Mouse (Mus musculus) midbrain, embryonic 15.5 days (tissue): ENCODE results near the gene Slc5a6. TPM values are rescaled to one million over a fixed set of nuclear protein-coding genes. Genes with fewer than 3 reads are reported as not detected.

Experiments used
- ATAC-seq: fragments of 200-750 bp; cut with Nextera tagmentation; replicated peaks from 2 replicates; pipeline ENCODE4 v1.8.0; 2017; ENCODE audit warnings: moderate TSS enrichment
- H3K27ac ChIP-seq: fragments of 300-500 bp; sonication (generic); 2 replicates; pipeline ENCODE4 v1.5.1; 2015; ENCODE audit warnings: mild to moderate bottlenecking, inconsistent platforms
- H3K27me3 ChIP-seq: fragments of 300-500 bp; sonication (generic); replicated peaks from 2 replicates; pipeline ENCODE4 v1.6.1; 2015; ENCODE audit warnings: inconsistent platforms
- H3K36me3 ChIP-seq: fragments of 300-500 bp; sonication (generic); replicated peaks from 2 replicates; pipeline ENCODE4 v1.6.1; 2015; ENCODE audit warnings: inconsistent platforms
- H3K4me1 ChIP-seq: fragments of 300-500 bp; sonication (generic); 2 replicates; pipeline ENCODE4 v1.6.1; 2015; ENCODE audit warnings: inconsistent platforms
- H3K4me2 ChIP-seq: fragments of 300-500 bp; sonication (generic); 2 replicates; pipeline ENCODE4 v1.6.1; 2015; ENCODE audit warnings: inconsistent platforms, mild to moderate bottlenecking, moderate library complexity
- H3K4me3 ChIP-seq: fragments of 300-500 bp; sonication (generic); 2 replicates; pipeline ENCODE4 v1.5.1; 2015; ENCODE audit warnings: mild to moderate bottlenecking, inconsistent platforms
- H3K9ac ChIP-seq: fragments of 300-500 bp; sonication (generic); 2 replicates; pipeline ENCODE4 v1.6.1; 2015; ENCODE audit warnings: mild to moderate bottlenecking, inconsistent platforms
- H3K9me3 ChIP-seq: fragments of 300-500 bp; sonication (generic); 2 replicates; pipeline ENCODE4 v1.6.1; 2016; ENCODE audit warnings: inconsistent platforms
- WGBS: fragments of 180-500 bp; shearing (Covaris S2); methylation state at CpG from one replicate; pipeline ENCODE4 v1.1.7; 2015; ENCODE audit warnings: mixed read lengths; 5-methylcytosine and 5-hydroxymethylcytosine counted together
- polyA plus RNA-seq: library from polyadenylated mRNA; unstranded; fragments of >200 nt; fragmentation: Nextera tagmentation; extraction: Ambion mirVana; gene quantifications from 2 replicates; pipeline ENCODE4 v1.2.1, GENCODE M21; 2015

Slc5a6 gene
- polyA plus RNA-seq, result 26.9 and 29.1 TPM in 2 replicates

- Histone ChIP-seq H3K9ac (peak within 1 kb of the TSS; percentile 91), H3K36me3 (no peaks in the 10 kb centered on the region; the same call in 1 of the 2 replicates), H3K27me3 (no peaks in the 10 kb centered on the region), H3K4me2 (peak within 1 kb of the TSS; percentile 74), H3K27ac (peak within 1 kb of the TSS; percentile 98), H3K9me3 (no peaks in the 10 kb centered on the region), H3K4me3 (peak within 1 kb of the TSS; percentile 80), H3K4me1 (peaks cover 21% of the 10 kb centered on the region)
- under 1% methylated on average over 23 of the region's 23 CpGs for WGBS
- peak; percentile 57 for ATAC-seq
Measured at GRCm38 (mm10) chr5:31048763-31049641, at the start of gene Slc5a6. Gene Slc5a6 (minus strand): TSS chr5:31048924.

GRCm38 (mm10) chr5:31095711-31096480 is 47.2 kb upstream of the Slc5a6 start:
- Histone ChIP-seq H3K9ac (no peak overlapping the region), H3K4me2 (peak overlapping the region; percentile 53), H3K27me3 (peaks cover 64% of the 10 kb centered on the region), H3K36me3 (no peaks in the 10 kb centered on the region), H3K27ac (no peak overlapping the region), H3K9me3 (no peaks in the 10 kb centered on the region), H3K4me1 (peaks cover 30% of the 10 kb centered on the region), H3K4me3 (peak overlapping the region; percentile 14; the same call in 1 of the 2 replicates)
- ATAC-seq, result peak; percentile 24; the same call in 1 of the 2 replicates
- WGBS, result 20% methylated on average over 11 of the region's 11 CpGs

GRCm38 (mm10) chr5:31094799-31095691 is 46.3 kb upstream of the Slc5a6 start:
- peak overlapping the region; percentile 14 for H3K4me3 ChIP-seq
- H3K4me2 ChIP-seq, result peak overlapping the region; percentile 53
- WGBS, result under 1% methylated on average over 59 of the region's 59 CpGs
- ATAC-seq, result peak; percentile 7; the same call in 1 of the 2 replicates
- H3K9me3 ChIP-seq, result no peaks in the 10 kb centered on the region
- H3K27me3 ChIP-seq, result peaks cover 72% of the 10 kb centered on the region
- peak overlapping the region; percentile 0; the same call in 1 of the 2 replicates for H3K9ac ChIP-seq
- no peak overlapping the region for H3K27ac ChIP-seq
- no peaks in the 10 kb centered on the region for H3K36me3 ChIP-seq
- H3K4me1 ChIP-seq, result peaks cover 30% of the 10 kb centered on the region

GRCm38 (mm10) chr5:31094100-31094798 is 45.5 kb upstream of the Slc5a6 start:
- 1% methylated on average over 29 of the region's 29 CpGs for WGBS

GRCm38 (mm10) chr5:31093151-31094041 is 44.7 kb upstream of the Slc5a6 start:
- Histone ChIP-seq H3K36me3 (no peaks in the 10 kb centered on the region), H3K9ac (peak overlapping the region; percentile 52), H3K4me3 (peak overlapping the region; percentile 44), H3K4me2 (peak overlapping the region; percentile 53), H3K9me3 (no peaks in the 10 kb centered on the region), H3K27me3 (peaks cover 75% of the 10 kb centered on the region), H3K27ac (no peak overlapping the region), H3K4me1 (peaks cover 30% of the 10 kb centered on the region)
- ATAC-seq, result peak; percentile 55
- WGBS, result under 1% methylated on average over 52 of the region's 54 CpGs

More at GRCm38 (mm10) chr5:31094100-31094798, 45.5 kb upstream of the Slc5a6 start:
- H3K4me2 ChIP-seq, result peak overlapping the region; percentile 53
- no peak for ATAC-seq
- H3K9me3 ChIP-seq, result no peaks in the 10 kb centered on the region
- peak overlapping the region; percentile 44 for H3K4me3 ChIP-seq
- peaks cover 30% of the 10 kb centered on the region for H3K4me1 ChIP-seq
- no peaks in the 10 kb centered on the region for H3K36me3 ChIP-seq
- H3K27ac ChIP-seq, result no peak overlapping the region
- H3K9ac ChIP-seq, result no peak overlapping the region
- peaks cover 75% of the 10 kb centered on the region for H3K27me3 ChIP-seq

- H3K36me3 ChIP-seq, result no peaks in the 10 kb centered on the region
- H3K27me3 ChIP-seq, result peaks cover 67% of the 10 kb centered on the region
- peaks cover 30% of the 10 kb centered on the region for H3K4me1 ChIP-seq
- WGBS, result under 1% methylated on average over 50 of the region's 53 CpGs
- no peak overlapping the region for H3K27ac ChIP-seq
- peak overlapping the region; percentile 44 for H3K4me3 ChIP-seq
- ATAC-seq, result no peak; the same call in 1 of the 2 replicates
- H3K9ac ChIP-seq, result peak overlapping the region; percentile 52
- H3K9me3 ChIP-seq, result no peaks in the 10 kb centered on the region
- H3K4me2 ChIP-seq, result peak overlapping the region; percentile 53
Measured at GRCm38 (mm10) chr5:31092231-31092975, 43.7 kb upstream of the Slc5a6 start.

- no peak overlapping the region for H3K27ac ChIP-seq
- no peak overlapping the region for H3K4me2 ChIP-seq
- WGBS, result 76% methylated on average over 2 of the region's 2 CpGs
- H3K9ac ChIP-seq, result no peak overlapping the region
- H3K36me3 ChIP-seq, result no peaks in the 10 kb centered on the region
- peaks cover 23% of the 10 kb centered on the region for H3K27me3 ChIP-seq
- no peak overlapping the region for H3K4me3 ChIP-seq
- H3K4me1 ChIP-seq, result peaks cover 16% of the 10 kb centered on the region
- no peak for ATAC-seq
- H3K9me3 ChIP-seq, result no peaks in the 10 kb centered on the region
Measured at GRCm38 (mm10) chr5:31087131-31087530, 38.4 kb upstream of the Slc5a6 start.

- Histone ChIP-seq H3K4me3 (no peak overlapping the region), H3K9ac (no peak overlapping the region), H3K4me2 (no peak overlapping the region), H3K9me3 (no peaks in the 10 kb centered on the region), H3K4me1 (peaks cover 16% of the 10 kb centered on the region), H3K27ac (no peak overlapping the region), H3K36me3 (no peaks in the 10 kb centered on the region), H3K27me3 (peaks cover 18% of the 10 kb centered on the region)
- ATAC-seq, result no peak
- 22% methylated on average over 7 of the region's 7 CpGs for WGBS
Measured at GRCm38 (mm10) chr5:31086606-31087005, 37.9 kb upstream of the Slc5a6 start.

GRCm38 (mm10) chr5:31083949-31084348 is 35.2 kb upstream of the Slc5a6 start:
- Histone ChIP-seq H3K4me2 (no peak overlapping the region), H3K27me3 (no peaks in the 10 kb centered on the region), H3K4me3 (no peak overlapping the region), H3K27ac (no peak overlapping the region), H3K9me3 (no peaks in the 10 kb centered on the region), H3K4me1 (peaks cover 16% of the 10 kb centered on the region), H3K36me3 (no peaks in the 10 kb centered on the region), H3K9ac (no peak overlapping the region)
- peak; percentile 51; the same call in 1 of the 2 replicates for ATAC-seq
- WGBS, result under 1% methylated on average over 8 of the region's 8 CpGs
